Mouse (Mus musculus) megakaryocyte, embryonic 14.5 days (primary cell): Measurements from ENCODE around the gene Epb41l4b. TPM values are rescaled to one million over a fixed set of nuclear protein-coding genes. Genes with fewer than 3 reads are reported as not detected.

Source experiments
- H3K27me3 ChIP-seq: replicated peaks from 2 replicates; pipeline ENCODE3; 2012; ENCODE audit warnings: inconsistent platforms
- H3K36me3 ChIP-seq: replicated peaks from 2 replicates; pipeline ENCODE3; 2012; ENCODE audit warnings: low read length, inconsistent platforms, mixed read lengths
- H3K4me1 ChIP-seq: 2 replicates; pipeline ENCODE4 v1.6.1; 2012; ENCODE audit warnings: inconsistent platforms
- H3K4me3 ChIP-seq: replicated peaks from 2 replicates; pipeline ENCODE3; 2012; ENCODE audit warnings: moderate library complexity, mild to moderate bottlenecking, inconsistent platforms
- H3K9me3 ChIP-seq: 2 replicates; pipeline ENCODE4 v1.6.1; 2012; ENCODE audit warnings: inconsistent platforms
- FLI1 ChIP-seq: IDR thresholded peaks from 2 replicates; pipeline ENCODE4 v1.6.1; 2012; ENCODE audit warnings: low read length, inconsistent platforms, mixed read lengths
- GATA1 ChIP-seq: IDR thresholded peaks from 3 replicates; pipeline ENCODE4 v1.6.1; 2012; ENCODE audit warnings: mixed read lengths, low read length, inconsistent platforms, borderline replicate concordance
- polyA plus RNA-seq: library from polyadenylated mRNA; stranded (reverse); fragments of >175 nt; gene quantifications from 2 replicates; pipeline ENCODE4 v1.2.3, GENCODE M21; 2012; ENCODE audit warnings: low replicate concordance; ENCODE audit not compliant: insufficient read depth

The Epb41l4b gene
- polyA plus RNA-seq, 1 experiment, result 0.46 TPM

- no peak overlapping the region for H3K4me3 ChIP-seq
- 0 out of 2 replicates have a peak, but pooled peaks cover 5% of the 10 kb centered on the region for H3K9me3 ChIP-seq
- TF ChIP-seq GATA1, result no peak
- TF ChIP-seq FLI1, result no peak
- H3K27me3 ChIP-seq, result peaks cover 78% of the 10 kb centered on the region
- no peaks in the 10 kb centered on the region for H3K36me3 ChIP-seq
- H3K4me1 ChIP-seq, result peaks cover 12% of the 10 kb centered on the region
Measured at GRCm38 (mm10) chr4:57172861-57173260, 29.6 kb upstream of the Epb41l4b start.

GRCm38 (mm10) chr4:57171817-57172216 lies 28.6 kb upstream of the Epb41l4b start:
- Histone ChIP-seq H3K36me3 (no peaks in the 10 kb centered on the region), H3K4me1 (peaks cover 20% of the 10 kb centered on the region), H3K27me3 (peaks cover 76% of the 10 kb centered on the region), H3K4me3 (no peak overlapping the region), H3K9me3 (0 out of 2 replicates have a peak, but pooled peaks cover 5% of the 10 kb centered on the region)
- TF ChIP-seq FLI1, result no peak
- no peak for TF ChIP-seq GATA1

- H3K27me3 ChIP-seq, result peaks cover 70% of the 10 kb centered on the region
- TF ChIP-seq GATA1 (no peak), FLI1 (no peak)
- no peak overlapping the region for H3K4me3 ChIP-seq
- H3K4me1 ChIP-seq, result peaks cover 20% of the 10 kb centered on the region
- no peaks in the 10 kb centered on the region for H3K36me3 ChIP-seq
- H3K9me3 ChIP-seq, result 0 out of 2 replicates have a peak, but pooled peaks cover 5% of the 10 kb centered on the region
Measured at GRCm38 (mm10) chr4:57168680-57169079, 25.4 kb upstream of the Epb41l4b start.

GRCm38 (mm10) chr4:57168277-57168676 lies 25.0 kb upstream of the Epb41l4b start:
- Histone ChIP-seq H3K9me3 (0 out of 2 replicates have a peak, but pooled peaks cover 5% of the 10 kb centered on the region), H3K4me3 (no peak overlapping the region), H3K4me1 (peaks cover 20% of the 10 kb centered on the region), H3K36me3 (no peaks in the 10 kb centered on the region), H3K27me3 (peaks cover 70% of the 10 kb centered on the region)
- TF ChIP-seq GATA1, result no peak
- TF ChIP-seq FLI1, result no peak

- TF ChIP-seq GATA1, result no peak
- TF ChIP-seq FLI1, result no peak
- H3K4me1 ChIP-seq, result peaks cover 14% of the 10 kb centered on the region
- peaks cover 73% of the 10 kb centered on the region for H3K27me3 ChIP-seq
- H3K4me3 ChIP-seq, result no peak overlapping the region
- H3K36me3 ChIP-seq, result no peaks in the 10 kb centered on the region
- H3K9me3 ChIP-seq, result 0 out of 2 replicates have a peak, but pooled peaks cover 5% of the 10 kb centered on the region
Measured at GRCm38 (mm10) chr4:57166922-57167870, 24.0 kb upstream of the Epb41l4b start.

GRCm38 (mm10) chr4:57165654-57166053 lies 22.4 kb upstream of the Epb41l4b start:
- Histone ChIP-seq H3K9me3 (0 out of 2 replicates have a peak, but pooled peaks cover 5% of the 10 kb centered on the region), H3K4me3 (no peak overlapping the region), H3K4me1 (peaks cover 14% of the 10 kb centered on the region), H3K27me3 (peaks cover 67% of the 10 kb centered on the region), H3K36me3 (no peaks in the 10 kb centered on the region)
- TF ChIP-seq GATA1, result no peak
- no peak for TF ChIP-seq FLI1

- Histone ChIP-seq H3K27me3 (peaks cover 66% of the 10 kb centered on the region), H3K4me1 (peaks cover 14% of the 10 kb centered on the region), H3K4me3 (no peak overlapping the region), H3K9me3 (no peaks in the 10 kb centered on the region), H3K36me3 (no peaks in the 10 kb centered on the region)
- TF ChIP-seq GATA1, result no peak
- no peak for TF ChIP-seq FLI1
Measured at GRCm38 (mm10) chr4:57164578-57165210, 21.5 kb upstream of the Epb41l4b start.

- no peaks in the 10 kb centered on the region for H3K9me3 ChIP-seq
- peaks cover 62% of the 10 kb centered on the region for H3K27me3 ChIP-seq
- TF ChIP-seq FLI1 (no peak), GATA1 (no peak)
- no peak overlapping the region for H3K4me3 ChIP-seq
- H3K36me3 ChIP-seq, result no peaks in the 10 kb centered on the region
- H3K4me1 ChIP-seq, result peaks cover 10% of the 10 kb centered on the region
Measured at GRCm38 (mm10) chr4:57162789-57163722, 19.8 kb upstream of the Epb41l4b start.

- H3K9me3 ChIP-seq, result peaks cover 4% of the 10 kb centered on the region; the same call in 1 of the 2 replicates
- H3K36me3 ChIP-seq, result no peaks in the 10 kb centered on the region
- peaks cover 62% of the 10 kb centered on the region for H3K27me3 ChIP-seq
- no peak for TF ChIP-seq FLI1
- no peak for TF ChIP-seq GATA1
- H3K4me3 ChIP-seq, result no peak overlapping the region
- no peaks in the 10 kb centered on the region for H3K4me1 ChIP-seq
Measured at GRCm38 (mm10) chr4:57160571-57160970, 17.3 kb upstream of the Epb41l4b start.
